12 mouse cellular contexts compared by ENCODE assay signal in the genomic region with DNA sequence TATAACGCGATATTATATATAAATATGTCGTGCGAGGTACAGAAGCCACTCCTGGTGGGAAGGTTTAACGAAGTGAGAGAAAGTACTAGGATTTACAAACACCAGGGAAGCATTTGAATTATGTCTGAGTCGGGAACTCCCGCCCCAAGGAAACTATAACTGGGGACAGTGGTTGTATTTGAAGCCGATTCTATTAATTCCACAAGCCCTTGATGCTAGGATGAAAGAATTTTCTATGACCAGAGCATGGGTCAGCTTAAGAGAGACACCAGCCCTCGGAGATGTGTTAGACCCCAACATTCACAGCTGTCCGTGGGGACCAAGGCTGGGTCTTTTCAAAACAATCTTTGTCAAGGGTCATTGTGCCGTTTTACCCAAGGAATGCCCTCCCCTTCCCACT. TPM values are rescaled to one million over a fixed set of nuclear protein-coding genes. Genes with fewer than 3 reads are reported as not detected.
A peak's percentile ranks its signal among the peaks of the same experiment; 100 is the strongest.
DNase-seq lines count a peak whose midpoint lies in the region; ATAC-seq lines count a peak whose summit lies in the region.
"Had no signal": no experiment of that assay in that cellular context is flagged by ENCODE, and none has a peak within 500 bp of the region (broad histone marks: within the 10 kb centered on the region; RNA-seq: fewer than 3 reads in every experiment).

No protein-coding gene starts in this region.

- no peak for DNase-seq in heart, postnatal 4 days
- no peak for DNase-seq in embryonic facial prominence, embryonic 14.5 days (ENCODE audit: low spot score)
- no peak for DNase-seq in hindbrain, embryonic 14.5 days (ENCODE audit: low spot score)
- no peak for DNase-seq in liver
- no peak for DNase-seq in right cerebral cortex, postnatal 10 days (ENCODE audit: low spot score in 2 of 2)
- DNase-seq: cerebellum, postnatal 36 days; lung, postnatal 36 days had no signal

- no peak for ATAC-seq in heart, embryonic 15.5 days (replicated peaks; ENCODE audit: insufficient number of reproducible peaks, insufficient read depth, low FRiP score, low read depth)
- no peak for ATAC-seq in embryonic facial prominence, embryonic 14.5 days (ENCODE audit: low read depth)
- ATAC-seq in hindbrain, embryonic 14.5 days (ENCODE audit: low FRiP score): no peak
- no peak for ATAC-seq in neural tube, embryonic 12.5 days (ENCODE audit: low FRiP score, low read depth)
- ATAC-seq in erythroid progenitor cell, adult 5-6 weeks (replicated peaks; ENCODE audit: low FRiP score, poor library complexity, severe bottlenecking): no peak
- ATAC-seq: CD4-positive, CD25-positive, alpha-beta regulatory T cell, adult 4 months; intestine, embryonic 16.5 days had no signal

- no peak overlapping the region for H3K9ac ChIP-seq in heart, embryonic 15.5 days
- H3K9ac ChIP-seq in embryonic facial prominence, embryonic 14.5 days (ENCODE audit: low read depth, low read length): peak overlapping the region; percentile 81
- H3K9ac ChIP-seq in hindbrain, embryonic 14.5 days: peak overlapping the region; percentile 74; the same call in 1 of the 2 replicates
- peak overlapping the region; percentile 81 for H3K9ac ChIP-seq in neural tube, embryonic 12.5 days

- peaks cover 10% of the 10 kb centered on the region for H3K4me1 ChIP-seq in heart, embryonic 15.5 days (replicated peaks)
- peaks cover 25% of the 10 kb centered on the region for H3K4me1 ChIP-seq in embryonic facial prominence, embryonic 14.5 days (ENCODE audit: control insufficient read depth, insufficient read depth, low read length)
- H3K4me1 ChIP-seq in hindbrain, embryonic 14.5 days (replicated peaks; ENCODE audit: control insufficient read depth, insufficient read depth, low read length): peaks cover 10% of the 10 kb centered on the region; the same call in 1 of the 2 replicates
- peaks cover 34% of the 10 kb centered on the region for H3K4me1 ChIP-seq in neural tube, embryonic 12.5 days

- H3K4me2 ChIP-seq in heart, embryonic 15.5 days: no peak overlapping the region
- peak overlapping the region; percentile 92 for H3K4me2 ChIP-seq in embryonic facial prominence, embryonic 14.5 days (ENCODE audit: low read depth, low read length)
- peak overlapping the region; percentile 96 for H3K4me2 ChIP-seq in hindbrain, embryonic 14.5 days (replicated peaks)
- H3K4me2 ChIP-seq in neural tube, embryonic 12.5 days (replicated peaks): peak overlapping the region; percentile 95

- 26% methylated on average over 11 of the region's 11 CpGs for WGBS in heart, embryonic 15.5 days
- 12% methylated on average over 11 of the region's 11 CpGs for WGBS in embryonic facial prominence, embryonic 14.5 days
- WGBS in hindbrain, embryonic 14.5 days: 22% methylated on average over 11 of the region's 11 CpGs
- WGBS in neural tube, embryonic 12.5 days: 16% methylated on average over 11 of the region's 11 CpGs

- no peaks in the 10 kb centered on the region for H3K36me3 ChIP-seq in heart, embryonic 15.5 days
- H3K36me3 ChIP-seq in embryonic facial prominence, embryonic 14.5 days (ENCODE audit: control insufficient read depth, insufficient read depth, low read length): no peaks in the 10 kb centered on the region
- H3K36me3 ChIP-seq in hindbrain, embryonic 14.5 days (replicated peaks; ENCODE audit: control insufficient read depth, insufficient read depth): no peaks in the 10 kb centered on the region
- H3K36me3 ChIP-seq in neural tube, embryonic 12.5 days: no peaks in the 10 kb centered on the region

- peak overlapping the region; percentile 51; the same call in 1 of the 2 replicates for H3K4me3 ChIP-seq in heart, embryonic 15.5 days
- peak overlapping the region; percentile 67 for H3K4me3 ChIP-seq in embryonic facial prominence, embryonic 14.5 days (ENCODE audit: low read depth, low read length)
- H3K4me3 ChIP-seq in hindbrain, embryonic 14.5 days (replicated peaks; ENCODE audit: low read length): peak overlapping the region; percentile 59
- peak overlapping the region; percentile 79 for H3K4me3 ChIP-seq in neural tube, embryonic 12.5 days

- peaks cover 75% of the 10 kb centered on the region for H3K27me3 ChIP-seq in heart, embryonic 15.5 days
- peaks cover 18% of the 10 kb centered on the region; the same call in 1 of the 2 replicates for H3K27me3 ChIP-seq in embryonic facial prominence, embryonic 14.5 days (replicated peaks; ENCODE audit: control insufficient read depth, insufficient read depth, low read length)
- H3K27me3 ChIP-seq in hindbrain, embryonic 14.5 days (ENCODE audit: control insufficient read depth, insufficient read depth, low read length): peaks cover 11% of the 10 kb centered on the region; the same call in 1 of the 2 replicates
- peaks cover 12% of the 10 kb centered on the region for H3K27me3 ChIP-seq in neural tube, embryonic 12.5 days (replicated peaks)

- no peak overlapping the region for H3K27ac ChIP-seq in heart, embryonic 15.5 days
- peak overlapping the region; percentile 81 for H3K27ac ChIP-seq in embryonic facial prominence, embryonic 14.5 days (replicated peaks; ENCODE audit: low read depth, low read length)
- no peak overlapping the region for H3K27ac ChIP-seq in hindbrain, embryonic 14.5 days
- no peak overlapping the region for H3K27ac ChIP-seq in neural tube, embryonic 12.5 days

- no peaks in the 10 kb centered on the region for H3K9me3 ChIP-seq in heart, embryonic 15.5 days (replicated peaks)
- 0 out of 2 replicates have a peak, but pooled peaks cover 6% of the 10 kb centered on the region for H3K9me3 ChIP-seq in embryonic facial prominence, embryonic 14.5 days (ENCODE audit: control insufficient read depth, low read length)
- H3K9me3 ChIP-seq in hindbrain, embryonic 14.5 days (ENCODE audit: control insufficient read depth, low read length): no peaks in the 10 kb centered on the region
- H3K9me3 ChIP-seq in neural tube, embryonic 12.5 days: no peaks in the 10 kb centered on the region

RNA-seq across cellular contexts. Expression of a gene that starts 1.3 kb away (rescaled TPM):
- polyA plus RNA-seq in heart, embryonic 15.5 days (2015; fragmentation: Nextera tagmentation; extraction: Ambion mirVana): 1.3 and 6.4 TPM in 2 replicates
- total RNA-seq in heart, postnatal 4 days (2021): 1 to 10 TPM; 1.5 to 2.7 TPM
- 21.5 and 21.9 TPM in 2 replicates for polyA plus RNA-seq in embryonic facial prominence, embryonic 14.5 days (2014; fragmentation: Nextera tagmentation; extraction: Ambion mirVana)
- polyA plus RNA-seq in hindbrain, embryonic 14.5 days (2014; fragmentation: Nextera tagmentation; extraction: Ambion mirVana): 7.9 and 10.0 TPM in 2 replicates
- polyA plus RNA-seq in neural tube, embryonic 12.5 days (2016; fragmentation: Nextera tagmentation; extraction: Ambion mirVana): 23.8 and 36.7 TPM in 2 replicates
- total RNA-seq in erythroid progenitor cell, adult 5-6 weeks (2015; ENCODE audit: low replicate concordance): not detected in 2 replicates
- 0.77 TPM in 1 of 2 replicates, not detected in the other for total RNA-seq in erythroid progenitor cell, adult 5-6 weeks (2017; ENCODE audit: low replicate concordance)
